Mouse (Mus musculus) testis, adult 2 months (tissue): ENCODE measurements around the gene Myrfl. TPM values are rescaled to one million over a fixed set of nuclear protein-coding genes. Genes with fewer than 3 reads are reported as not detected.

Experiments used
- H3K27ac ChIP-seq: fragments of 200-500 bp; 2 replicates; pipeline ENCODE4 v1.5.1; 2012; ENCODE audit warnings: low read depth, low read length; ENCODE audit not compliant: control insufficient read depth, insufficient read depth
- H3K27me3 ChIP-seq: fragments of 200-500 bp; 2 replicates; pipeline ENCODE4 v1.6.1; 2012; ENCODE audit warnings: mild to moderate bottlenecking, low read length, moderate library complexity; ENCODE audit not compliant: control insufficient read depth, insufficient read depth
- H3K36me3 ChIP-seq: fragments of 200-500 bp; 2 replicates; pipeline ENCODE4 v1.6.1; 2012; ENCODE audit warnings: mild to moderate bottlenecking, low read length; ENCODE audit not compliant: control insufficient read depth, insufficient read depth
- H3K4me1 ChIP-seq: fragments of 200-500 bp; 2 replicates; pipeline ENCODE4 v1.6.1; 2012; ENCODE audit warnings: low read length; ENCODE audit not compliant: control insufficient read depth, insufficient read depth
- H3K4me3 ChIP-seq: fragments of 200-500 bp; 2 replicates; pipeline ENCODE4 v1.5.1; 2012; ENCODE audit warnings: low read depth, mild to moderate bottlenecking, low read length, moderate library complexity, mixed read lengths; ENCODE audit not compliant: control insufficient read depth
- CTCF ChIP-seq: fragments of 200-500 bp; IDR thresholded peaks from 2 replicates; pipeline ENCODE4 v1.5.1; 2012; ENCODE audit warnings: low read depth, mild to moderate bottlenecking, inconsistent platforms, low read length, moderate library complexity; ENCODE audit not compliant: control insufficient read depth, insufficient read depth, insufficient replicate concordance
- POLR2A ChIP-seq: fragments of 200-500 bp; IDR thresholded peaks from 2 replicates; pipeline ENCODE4 v1.6.1; 2012; ENCODE audit warnings: low read depth, mild to moderate bottlenecking, inconsistent platforms, low read length, moderate library complexity; ENCODE audit not compliant: control insufficient read depth
- polyA plus RNA-seq: library from polyadenylated mRNA; depleted of rRNA; stranded (reverse); fragments of >200 nt; gene quantifications from 2 replicates; pipeline ENCODE4 v1.2.3, GENCODE M21; 2012

Gene Myrfl
- polyA plus RNA-seq, 1 experiment, result 0.09 TPM

DNA sequence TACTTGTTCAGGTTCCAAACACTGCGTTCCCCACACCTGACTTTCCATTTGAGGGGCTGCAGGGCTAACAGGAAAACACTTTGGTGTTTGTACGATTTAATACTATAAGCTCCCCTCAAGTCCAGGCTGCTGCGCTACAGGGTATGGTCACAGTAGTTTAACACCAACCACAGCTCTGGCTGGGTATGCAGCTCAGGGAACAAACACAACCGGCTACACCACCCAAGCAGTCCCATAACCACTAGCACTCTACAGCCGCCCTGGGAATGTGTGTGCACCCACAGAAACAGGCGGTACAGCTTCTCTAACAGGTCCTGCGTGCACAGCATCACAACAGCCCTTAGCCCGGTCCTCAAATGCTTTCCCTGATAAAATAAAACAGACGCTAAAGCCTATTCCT, 16.1 kb upstream of the Myrfl start:
- H3K36me3 ChIP-seq, result peaks cover 1% of the 10 kb centered on the region
- TF ChIP-seq CTCF (no peak), POLR2A (no peak)
- H3K4me3 ChIP-seq, result no peak overlapping the region
- no peaks in the 10 kb centered on the region for H3K27me3 ChIP-seq
- no peak overlapping the region for H3K27ac ChIP-seq
- H3K4me1 ChIP-seq, result no peaks in the 10 kb centered on the region

DNA sequence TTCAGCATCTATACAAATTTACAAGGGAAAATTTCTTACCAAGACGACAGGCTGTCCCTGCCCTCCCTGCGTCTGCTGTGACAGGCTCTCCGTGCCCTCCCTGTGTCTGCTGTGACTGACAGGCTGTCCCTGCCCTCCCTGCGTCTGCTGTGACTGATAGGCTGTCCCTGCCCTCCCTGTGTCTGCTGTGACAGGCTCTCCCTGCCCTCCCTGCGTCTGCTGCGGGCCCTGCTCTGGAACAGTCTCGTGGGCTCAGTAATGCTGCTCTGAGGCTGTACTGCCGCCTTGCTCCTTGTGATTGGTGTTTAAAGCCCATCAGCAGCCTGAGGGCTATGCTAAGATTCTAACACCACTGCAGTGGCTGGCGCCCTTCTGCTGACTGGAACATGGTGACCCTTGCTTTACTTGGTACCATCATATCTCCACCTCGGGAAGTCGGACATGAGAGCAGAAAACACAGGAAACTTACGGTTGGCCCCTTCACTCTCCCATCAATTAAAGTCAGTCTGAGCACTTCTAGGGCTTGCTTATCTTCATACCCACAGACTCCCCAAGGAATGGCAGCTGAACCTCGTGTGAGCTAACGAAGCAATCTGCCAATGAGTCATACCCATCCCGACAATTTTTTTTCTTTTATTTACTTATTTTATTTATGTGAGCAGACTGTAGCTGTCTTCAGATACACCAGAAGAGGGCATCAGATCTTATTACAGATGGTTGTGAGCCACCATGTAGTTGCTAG, 12.4 kb upstream of the Myrfl start:
- no peaks in the 10 kb centered on the region for H3K27me3 ChIP-seq
- H3K4me1 ChIP-seq, result no peaks in the 10 kb centered on the region
- H3K36me3 ChIP-seq, result peaks cover 1% of the 10 kb centered on the region
- no peak overlapping the region for H3K27ac ChIP-seq
- TF ChIP-seq POLR2A, result no peak
- TF ChIP-seq CTCF, result no peak
- H3K4me3 ChIP-seq, result no peak overlapping the region

DNA sequence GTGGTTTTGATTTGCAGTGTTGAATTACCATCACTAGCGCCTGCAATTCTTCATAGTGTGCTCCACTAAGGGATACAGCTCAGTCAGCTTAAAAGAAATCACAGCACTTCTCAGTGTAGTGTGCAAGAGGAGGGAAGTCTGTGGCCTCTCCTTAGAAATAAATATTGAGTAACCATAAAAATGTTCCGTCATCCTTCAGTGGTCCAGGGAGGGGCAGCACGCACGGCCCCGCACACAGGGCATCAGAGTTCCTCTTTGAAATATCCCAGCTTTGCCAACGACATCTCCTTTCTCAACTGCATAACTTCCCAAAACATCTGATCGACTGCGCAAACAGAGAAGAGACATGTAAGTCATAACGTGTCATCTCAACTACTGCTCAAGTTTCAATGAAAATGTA, 10.1 kb upstream of the Myrfl start:
- no peaks in the 10 kb centered on the region for H3K27me3 ChIP-seq
- peaks cover 1% of the 10 kb centered on the region; the same call in 1 of the 2 replicates for H3K36me3 ChIP-seq
- H3K27ac ChIP-seq, result no peak overlapping the region
- TF ChIP-seq POLR2A (no peak), CTCF (no peak)
- H3K4me1 ChIP-seq, result no peaks in the 10 kb centered on the region
- no peak overlapping the region for H3K4me3 ChIP-seq

DNA sequence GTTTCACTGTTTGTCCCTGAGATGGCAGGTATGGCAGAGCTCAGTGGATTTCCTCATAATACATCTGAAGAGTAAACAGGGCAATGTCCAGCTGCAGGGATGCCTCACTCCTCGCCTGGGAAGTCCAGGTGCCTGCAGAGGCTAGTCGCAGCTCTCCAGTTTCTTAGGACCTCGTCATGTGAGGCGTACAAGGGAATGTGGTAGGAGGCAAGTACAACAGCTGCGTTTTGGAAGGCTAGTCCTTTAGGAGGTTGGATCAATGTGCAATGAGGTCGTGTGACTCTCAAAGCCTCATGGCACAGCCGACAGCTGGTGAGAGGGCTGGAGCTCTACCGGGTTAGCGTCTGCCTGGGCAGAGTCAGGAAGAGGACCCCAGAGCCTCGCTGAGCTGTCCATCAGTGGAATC, 7.8 kb upstream of the Myrfl start:
- no peak overlapping the region for H3K4me3 ChIP-seq
- no peaks in the 10 kb centered on the region for H3K36me3 ChIP-seq
- H3K27ac ChIP-seq, result no peak overlapping the region
- H3K27me3 ChIP-seq, result no peaks in the 10 kb centered on the region
- no peaks in the 10 kb centered on the region for H3K4me1 ChIP-seq
- no peak for TF ChIP-seq CTCF
- no peak for TF ChIP-seq POLR2A

DNA sequence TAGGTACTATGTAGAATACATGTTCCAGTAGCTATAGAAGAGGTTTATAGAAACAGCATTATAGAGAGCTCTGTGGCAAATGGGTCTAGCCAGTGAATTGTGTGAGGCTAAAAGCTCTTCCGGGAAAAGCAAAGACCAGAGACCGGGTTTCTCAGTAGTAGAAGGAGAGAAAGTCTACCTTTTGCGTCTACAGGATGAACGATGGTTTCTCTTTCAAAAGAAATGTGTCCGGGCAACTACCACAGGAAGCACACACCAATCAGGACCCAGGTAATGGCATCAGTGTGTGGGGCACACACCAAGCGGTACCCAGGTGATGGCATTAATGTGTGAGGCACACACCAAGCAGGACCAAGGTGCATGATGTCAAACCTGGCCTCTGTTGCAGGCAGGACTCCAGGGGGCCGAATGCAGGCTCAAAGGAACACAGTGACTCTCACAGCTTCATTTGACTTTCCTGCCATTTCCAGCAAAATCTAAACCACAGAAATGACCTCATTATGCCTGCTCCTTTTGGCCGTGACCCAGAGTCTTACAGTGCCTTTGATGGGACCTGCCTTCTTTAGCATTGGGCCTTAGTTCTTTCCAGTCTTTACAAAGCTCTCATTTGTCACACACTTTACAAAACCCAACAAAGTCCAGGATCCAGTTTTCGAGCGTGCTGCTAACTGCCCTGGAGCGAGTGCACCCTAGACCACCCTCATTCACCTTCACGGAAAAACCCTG, 1.4 kb downstream of the Myrfl start:
- Histone ChIP-seq H3K36me3 (no peaks in the 10 kb centered on the region), H3K27me3 (no peaks in the 10 kb centered on the region), H3K4me1 (no peaks in the 10 kb centered on the region), H3K27ac (no peak overlapping the region), H3K4me3 (no peak overlapping the region)
- TF ChIP-seq CTCF, result no peak
- no peak for TF ChIP-seq POLR2A

DNA sequence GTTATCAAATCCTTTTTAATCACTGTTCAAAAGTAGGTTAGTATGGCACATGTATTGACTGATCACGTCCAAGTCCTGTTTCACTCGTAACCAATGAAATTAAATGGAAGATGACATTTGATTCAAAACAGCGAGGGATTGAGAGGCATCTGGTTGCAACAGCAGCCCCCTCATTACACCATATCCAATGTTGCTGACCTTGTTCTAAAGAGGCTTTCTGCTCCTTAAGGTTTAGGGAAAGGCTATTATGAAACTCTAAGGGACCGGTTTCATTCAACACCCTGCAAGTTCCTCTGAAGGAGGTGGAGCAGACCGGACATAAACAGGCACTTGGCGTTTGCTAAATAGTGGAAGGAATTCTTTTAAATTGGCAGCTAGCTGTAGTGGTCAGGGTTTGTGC, 2.2 kb downstream of the Myrfl start:
- no peaks in the 10 kb centered on the region for H3K27me3 ChIP-seq
- H3K27ac ChIP-seq, result no peak overlapping the region
- no peak overlapping the region for H3K4me3 ChIP-seq
- TF ChIP-seq CTCF (no peak), POLR2A (no peak)
- no peaks in the 10 kb centered on the region for H3K4me1 ChIP-seq
- H3K36me3 ChIP-seq, result no peaks in the 10 kb centered on the region

DNA sequence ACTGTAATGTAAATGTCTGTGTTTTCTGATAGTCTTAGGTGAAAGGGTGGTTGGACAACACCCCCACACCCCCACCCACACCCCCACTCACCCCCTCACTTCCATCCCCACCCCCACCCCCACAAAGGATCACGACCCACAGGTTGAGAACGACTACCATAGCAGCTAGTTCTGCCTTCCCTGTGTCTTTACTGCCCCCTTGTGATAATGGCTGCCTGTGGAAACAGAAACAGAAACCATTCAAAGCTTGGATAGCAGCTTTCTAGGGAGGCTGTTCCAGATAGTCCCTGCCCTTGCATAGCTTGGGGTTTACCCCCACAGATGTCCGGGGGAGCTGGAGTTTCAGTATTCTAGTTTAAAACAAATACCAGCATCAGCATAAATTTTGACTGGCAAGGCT, 3.0 kb downstream of the Myrfl start:
- Histone ChIP-seq H3K27ac (no peak overlapping the region), H3K4me1 (no peaks in the 10 kb centered on the region), H3K27me3 (no peaks in the 10 kb centered on the region), H3K4me3 (no peak overlapping the region), H3K36me3 (no peaks in the 10 kb centered on the region)
- no peak for TF ChIP-seq POLR2A
- no peak for TF ChIP-seq CTCF
